Mouse (Mus musculus) cortical plate, adult 2 months (tissue): ENCODE measurements around the gene Lmntd1.

Source experiments
- CTCF ChIP-seq: fragments of 200-500 bp; IDR thresholded peaks from 2 replicates; pipeline ENCODE4 v1.5.1; 2011; ENCODE audit warnings: mild to moderate bottlenecking, control low read depth, low read length; ENCODE audit not compliant: insufficient read depth; ENCODE audit errors: extremely low read depth
- POLR2A ChIP-seq: fragments of 200-500 bp; IDR thresholded peaks from 2 replicates; pipeline ENCODE4 v1.6.1; 2011; ENCODE audit warnings: mild to moderate bottlenecking, low read length, control low read depth; ENCODE audit not compliant: insufficient read depth; ENCODE audit errors: extremely low read depth

DNA sequence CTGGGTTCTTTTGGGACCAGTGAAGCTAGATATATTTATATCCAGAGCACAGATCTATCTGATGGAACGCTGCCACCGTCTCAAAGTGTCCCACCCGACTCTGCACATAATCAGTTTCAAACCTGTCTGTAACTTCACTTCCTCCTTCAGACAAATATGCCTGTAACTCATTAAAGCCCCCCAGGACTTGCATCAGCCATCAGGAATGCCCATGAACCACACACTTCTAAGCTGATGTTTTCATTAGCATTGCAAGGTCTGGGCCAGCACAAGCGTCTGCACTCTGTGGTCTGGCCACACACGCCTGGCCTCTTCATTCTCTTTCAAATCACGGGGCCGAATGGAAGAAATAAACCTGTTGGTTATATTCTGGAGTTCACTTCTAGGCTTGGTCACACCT is 250.4 kb downstream of the Lmntd1 start:
- TF ChIP-seq CTCF, result no peak
- no peak for TF ChIP-seq POLR2A
